Mouse (Mus musculus): ENCODE results near the gene Tnfrsf1b.

DNA sequence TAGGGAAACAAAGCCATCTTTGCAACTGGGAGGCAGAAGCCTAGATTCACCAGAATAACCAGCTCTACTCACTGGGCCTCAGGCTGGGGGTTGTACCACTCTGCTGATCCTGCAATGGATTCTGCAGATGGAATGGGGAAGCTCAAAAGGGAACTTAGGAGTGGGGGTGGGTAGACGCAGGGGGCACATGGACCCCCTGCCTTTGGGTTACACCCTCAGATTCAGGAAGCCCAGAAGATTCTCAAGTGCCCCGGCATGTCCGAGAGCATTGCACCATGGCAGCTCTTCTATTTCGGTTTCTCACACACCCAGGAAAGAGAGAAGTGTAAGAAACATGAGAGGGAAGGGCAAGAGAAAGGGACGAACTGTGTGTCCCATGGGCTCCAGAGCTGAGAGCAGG is 23.5 kb upstream of the Tnfrsf1b start:
- no peak for TF ChIP-seq POLR2A (IDR thresholded peaks at IDR 0.05; ENCODE audit: insufficient read length, low read depth)
- TF ChIP-seq POLR2AphosphoS2 (IDR thresholded peaks at IDR 0.05; ENCODE audit: insufficient read length, low read depth): no peak
- no peak for TF ChIP-seq E2F4 (IDR thresholded peaks at IDR 0.05; ENCODE audit: insufficient read depth)
- TF ChIP-seq TCF12 (IDR thresholded peaks at IDR 0.05; ENCODE audit: insufficient read depth, poor library complexity, severe bottlenecking): no peak
- no peak for TF ChIP-seq USF1 (IDR thresholded peaks at IDR 0.05; ENCODE audit: low read depth)
- no peak for TF ChIP-seq MYOG (IDR thresholded peaks at IDR 0.05; ENCODE audit: control insufficient read depth in 1 of 3, insufficient read depth in 1 of 3, insufficient read length in 2 of 3, low read depth in 2 of 3)
